Comparison of ENCODE assay signal across 8 mouse cellular contexts in the genomic region with DNA sequence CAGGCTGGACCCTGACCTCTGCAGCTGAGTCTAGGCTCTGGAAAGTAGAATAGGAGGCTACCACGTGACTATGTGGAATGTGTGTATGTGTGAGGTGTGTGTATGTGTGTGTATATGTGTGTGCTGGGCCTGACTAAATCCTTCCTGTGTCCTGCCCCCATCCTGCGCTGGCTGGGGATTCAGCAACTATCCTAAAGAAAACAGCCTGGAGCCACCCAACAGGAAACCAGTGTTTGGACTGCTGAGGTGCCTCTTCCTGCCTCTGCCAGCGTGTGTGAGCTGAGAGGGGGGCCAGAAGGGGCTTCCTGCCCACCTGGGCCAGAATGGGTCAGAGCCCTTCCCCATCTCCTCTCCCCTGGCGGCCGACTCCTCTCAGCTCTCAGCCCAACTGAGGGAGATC. TPM values are rescaled to one million over a fixed set of nuclear protein-coding genes. Genes with fewer than 3 reads are reported as not detected.
DNase-seq lines count a peak whose midpoint lies in the region; ATAC-seq and TF ChIP-seq lines count a peak whose summit lies in the region.
"Had no signal": no experiment of that assay in that cellular context is flagged by ENCODE, and none has a peak within 500 bp of the region (broad histone marks: within the 10 kb centered on the region; RNA-seq: fewer than 3 reads in every experiment).

No protein-coding gene starts in this region.

- H3K36me3 ChIP-seq in kidney, embryonic 16.5 days (ENCODE audit: insufficient read depth, low read length): peaks cover 13% of the 10 kb centered on the region
- peaks cover 8% of the 10 kb centered on the region; the same call in 1 of the 2 replicates for H3K36me3 ChIP-seq in heart, embryonic 16.5 days (ENCODE audit: control insufficient read depth, insufficient read depth)
- peaks cover 37% of the 10 kb centered on the region for H3K36me3 ChIP-seq in limb, embryonic 14.5 days (ENCODE audit: control insufficient read depth, insufficient read depth, low read length)
- H3K36me3 ChIP-seq: midbrain, embryonic 12.5 days had no signal

- H3K27me3 ChIP-seq in kidney, embryonic 16.5 days (ENCODE audit: insufficient read depth, low read length): peaks cover 27% of the 10 kb centered on the region
- no peaks in the 10 kb centered on the region for H3K27me3 ChIP-seq in heart, embryonic 16.5 days (ENCODE audit: control insufficient read depth, insufficient read depth, low read length)
- H3K27me3 ChIP-seq in limb, embryonic 14.5 days (ENCODE audit: control insufficient read depth, insufficient read depth, low read length): no peaks in the 10 kb centered on the region
- H3K27me3 ChIP-seq: midbrain, embryonic 12.5 days had no signal

- ATAC-seq in kidney, embryonic 16.5 days (ENCODE audit: low FRiP score, low TSS enrichment): peak; percentile 58
- peak; percentile 82 for ATAC-seq in heart, embryonic 16.5 days (replicated peaks; ENCODE audit: extremely low read depth, insufficient read depth, low FRiP score)
- peak; percentile 36; the same call in 1 of the 2 replicates for ATAC-seq in limb, embryonic 14.5 days (ENCODE audit: low FRiP score, low read depth)

- 37% methylated on average over 5 of the region's 5 CpGs for WGBS in kidney, embryonic 16.5 days
- 43% methylated on average over 5 of the region's 5 CpGs for whole genome bisulfite sequencing in heart, embryonic 16.5 days
- WGBS in limb, embryonic 14.5 days: 20% methylated on average over 3 of the region's 5 CpGs

- no peak overlapping the region for H3K9ac ChIP-seq in kidney, embryonic 16.5 days (replicated peaks; ENCODE audit: low read length)
- no peak overlapping the region for H3K9ac ChIP-seq in heart, embryonic 16.5 days (ENCODE audit: low read length)
- no peak overlapping the region for H3K9ac ChIP-seq in limb, embryonic 14.5 days (ENCODE audit: low read depth, low read length, severe bottlenecking)
- H3K9ac ChIP-seq: midbrain, embryonic 12.5 days had no signal

- H3K27ac ChIP-seq in kidney, embryonic 16.5 days (ENCODE audit: low read length): peak overlapping the region; percentile 62
- peak overlapping the region; percentile 72 for H3K27ac ChIP-seq in heart, embryonic 16.5 days (ENCODE audit: low read length)
- 0 out of 2 replicates have a peak overlapping the region, but pooled peaks have one; percentile 21 for H3K27ac ChIP-seq in limb, embryonic 14.5 days (replicated peaks; ENCODE audit: low read depth, low read length)
- H3K27ac ChIP-seq: midbrain, embryonic 12.5 days had no signal

- peaks cover 43% of the 10 kb centered on the region for H3K4me1 ChIP-seq in kidney, embryonic 16.5 days (ENCODE audit: insufficient read depth, low read length)
- H3K4me1 ChIP-seq in heart, embryonic 16.5 days (ENCODE audit: control insufficient read depth, insufficient read depth, low read length): peaks cover 6% of the 10 kb centered on the region
- H3K4me1 ChIP-seq in limb, embryonic 14.5 days (ENCODE audit: control insufficient read depth, insufficient read depth, low read length): peaks cover 33% of the 10 kb centered on the region

- H3K9me3 ChIP-seq in kidney, embryonic 16.5 days (ENCODE audit: low read length): no peaks in the 10 kb centered on the region
- no peaks in the 10 kb centered on the region for H3K9me3 ChIP-seq in heart, embryonic 16.5 days (replicated peaks; ENCODE audit: control insufficient read depth, low read length)
- H3K9me3 ChIP-seq in limb, embryonic 14.5 days (ENCODE audit: control insufficient read depth, low read length): no peaks in the 10 kb centered on the region
- H3K9me3 ChIP-seq: midbrain, embryonic 12.5 days had no signal

- DNase-seq in kidney, adult 8-10 months: no peak
- peak; percentile 42 for DNase-seq in limb, embryonic 14.5 days (ENCODE audit: low spot score)
- DNase-seq in thymus, postnatal 10 days (ENCODE audit: low spot score in 2 of 2): peak; percentile 16 to 27
- DNase-seq in B cell, adult 2 months: no peak
- no peak for DNase-seq in cerebellum, postnatal 10 days

- no peak overlapping the region for H3K4me2 ChIP-seq in kidney, embryonic 16.5 days (replicated peaks; ENCODE audit: low read depth, low read length)
- H3K4me2 ChIP-seq in heart, embryonic 16.5 days (ENCODE audit: low read depth, low read length): no peak overlapping the region
- no peak overlapping the region for H3K4me2 ChIP-seq in limb, embryonic 14.5 days (replicated peaks; ENCODE audit: low read depth, low read length, severe bottlenecking)
- H3K4me2 ChIP-seq: midbrain, embryonic 12.5 days had no signal

- no peak overlapping the region for H3K4me3 ChIP-seq in kidney, embryonic 16.5 days (ENCODE audit: low read length)
- H3K4me3 ChIP-seq in heart, embryonic 16.5 days (ENCODE audit: low read length): no peak overlapping the region
- H3K4me3 ChIP-seq in limb, embryonic 14.5 days (replicated peaks; ENCODE audit: low read length): no peak overlapping the region
- H3K4me3 ChIP-seq: midbrain, embryonic 12.5 days had no signal

- no peak for TF ChIP-seq POLR2A in limb, embryonic 14.5 days (IDR thresholded peaks at IDR 0.05; ENCODE audit: borderline replicate concordance, extremely low read depth, insufficient read depth, insufficient read length)

RNA-seq across cellular contexts. Expression of gene Mdfi, which starts 20.9 kb away (rescaled TPM):
- polyA plus RNA-seq in kidney, embryonic 16.5 days (2015; fragmentation: Nextera tagmentation; extraction: Ambion mirVana): 13.9 and 14.0 TPM in 2 replicates
- polyA plus RNA-seq in heart, embryonic 16.5 days (2015; fragmentation: Nextera tagmentation; extraction: Ambion mirVana): 9.7 and 10.7 TPM in 2 replicates
- 281 and 440 TPM in 2 replicates for polyA plus RNA-seq in limb, embryonic 14.5 days (2012; rRNA removed)
- polyA plus RNA-seq in limb, embryonic 14.5 days (2014; fragmentation: Nextera tagmentation; extraction: Ambion mirVana): 57.5 and 64.7 TPM in 2 replicates

Comparison
In these comparisons a context has a peak if more than half of its experiments do, and no peak if none do; other contexts are left out.
1. H3K27ac ChIP-seq: peak in every context shown above with its lines; median percentile 72 in heart, embryonic 16.5 days; 62 in kidney, embryonic 16.5 days; 21 in limb, embryonic 14.5 days.
2. DNase-seq: peak in limb, embryonic 14.5 days (single experiment) and thymus, postnatal 10 days (2 of 2); none in kidney, adult 8-10 months (0 of 2), B cell, adult 2 months (0 of 2) and cerebellum, postnatal 10 days (0 of 2).
3. Peak in every context shown above with its lines, with median percentiles within 50 percentile points of each other: ATAC-seq.